Mouse (Mus musculus) layer of hippocampus, adult 2 months (tissue): Measurements from ENCODE around the gene Hpn. TPM values are rescaled to one million over a fixed set of nuclear protein-coding genes. Genes with fewer than 3 reads are reported as not detected.

Experiments
- DNase-seq, 2 experiments: peaks; one replicate each; pipeline ENCODE4 v3.0.0; 2022; ENCODE audit warnings: low spot score in 2 of 2
- H3K27ac ChIP-seq: fragments of 200-600 bp; 2 replicates; pipeline ENCODE4 v1.8.1; 2022
- H3K4me3 ChIP-seq: fragments of 200-600 bp; 2 replicates; pipeline ENCODE4 v1.8.1; 2022; ENCODE audit warnings: mild to moderate bottlenecking
- CTCF ChIP-seq: fragments of 200-600 bp; conservative IDR thresholded peaks from 2 replicates; pipeline ENCODE4 v1.8.1; 2022; ENCODE audit warnings: antibody characterized with exemption, mild to moderate bottlenecking, moderate library complexity
- total RNA-seq, 2 experiments: library from RNA; stranded (reverse); gene quantifications; 2 replicates each; pipeline ENCODE4 v1.2.3; 2021

Gene Hpn
- total RNA-seq, 2 experiments from 2014 or later = 2.9 to 7.1 TPM

DNA sequence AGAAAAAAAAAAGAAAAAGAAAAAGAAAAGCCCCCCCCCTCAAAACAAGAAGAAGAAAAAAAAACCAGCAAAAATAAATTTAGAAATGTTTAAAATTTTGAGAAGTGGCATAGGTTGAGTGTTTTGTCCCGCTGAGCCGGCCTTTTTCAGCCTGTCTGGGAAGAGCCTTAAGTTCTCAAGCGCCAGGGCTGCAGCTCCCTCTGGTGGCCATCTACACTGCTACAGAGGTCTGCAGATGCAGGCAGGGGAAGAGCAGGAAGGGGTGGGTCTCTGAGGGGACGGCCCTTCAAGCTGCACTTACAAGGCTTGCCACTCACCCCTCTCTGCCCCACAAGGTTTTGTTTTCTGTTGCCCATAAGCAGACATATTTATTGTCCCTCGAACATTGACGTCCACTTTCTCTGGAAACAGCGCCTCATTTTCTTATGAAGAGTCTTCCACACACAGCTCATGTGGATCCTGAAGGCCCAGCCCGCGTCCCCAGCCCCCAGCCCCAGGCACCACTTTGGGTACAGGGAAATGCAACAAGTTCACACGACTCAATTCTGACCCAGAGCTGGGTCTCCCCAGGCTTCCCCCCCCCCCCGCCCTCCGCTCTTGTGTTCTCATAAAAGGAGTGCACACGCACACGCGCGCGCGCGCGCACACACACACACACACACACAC, 17.4 kb downstream of the Hpn start:
- DNase-seq = peak; percentile 91 to 92
- Histone ChIP-seq H3K27ac (peak overlapping the region; percentile 58; the same call in 1 of the 2 replicates), H3K4me3 (peak overlapping the region; percentile 28; the same call in 1 of the 2 replicates)
- peak; percentile 91 for TF ChIP-seq CTCF

DNA sequence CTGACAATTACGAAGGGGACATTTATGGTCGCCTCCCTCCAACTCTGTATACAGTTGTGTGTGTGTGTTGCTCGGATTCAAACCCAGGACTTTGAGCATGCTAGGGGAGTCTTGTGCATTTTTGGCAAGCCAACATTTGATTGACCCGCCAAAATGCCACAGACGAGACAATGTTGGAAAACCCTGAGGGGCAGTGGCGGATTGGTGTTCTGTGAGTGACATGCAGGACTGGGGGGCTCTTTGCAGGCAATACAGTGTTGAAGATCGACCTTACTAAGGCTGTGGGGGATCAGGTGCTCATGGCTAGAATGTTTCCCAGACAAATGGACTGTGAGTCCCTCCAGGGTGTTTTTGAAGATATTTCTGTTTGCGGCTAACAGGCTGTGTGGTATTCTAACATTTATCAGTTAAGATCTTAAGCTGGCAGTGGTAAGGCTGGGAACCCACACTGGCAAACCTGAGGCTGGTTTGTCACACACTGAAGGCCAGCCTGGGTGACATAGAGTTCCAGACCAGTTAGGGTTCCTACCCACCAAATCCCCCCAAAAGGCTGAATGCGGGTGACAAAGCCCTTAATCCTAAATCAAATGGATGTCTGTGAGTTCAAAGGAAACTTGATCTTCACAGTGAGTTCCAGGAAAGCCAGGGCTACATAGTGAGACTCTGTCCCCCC, 18.1 kb downstream of the Hpn start:
- H3K4me3 ChIP-seq = no peak overlapping the region
- no peak overlapping the region for H3K27ac ChIP-seq
- TF ChIP-seq CTCF = no peak
- DNase-seq = no peak

DNA sequence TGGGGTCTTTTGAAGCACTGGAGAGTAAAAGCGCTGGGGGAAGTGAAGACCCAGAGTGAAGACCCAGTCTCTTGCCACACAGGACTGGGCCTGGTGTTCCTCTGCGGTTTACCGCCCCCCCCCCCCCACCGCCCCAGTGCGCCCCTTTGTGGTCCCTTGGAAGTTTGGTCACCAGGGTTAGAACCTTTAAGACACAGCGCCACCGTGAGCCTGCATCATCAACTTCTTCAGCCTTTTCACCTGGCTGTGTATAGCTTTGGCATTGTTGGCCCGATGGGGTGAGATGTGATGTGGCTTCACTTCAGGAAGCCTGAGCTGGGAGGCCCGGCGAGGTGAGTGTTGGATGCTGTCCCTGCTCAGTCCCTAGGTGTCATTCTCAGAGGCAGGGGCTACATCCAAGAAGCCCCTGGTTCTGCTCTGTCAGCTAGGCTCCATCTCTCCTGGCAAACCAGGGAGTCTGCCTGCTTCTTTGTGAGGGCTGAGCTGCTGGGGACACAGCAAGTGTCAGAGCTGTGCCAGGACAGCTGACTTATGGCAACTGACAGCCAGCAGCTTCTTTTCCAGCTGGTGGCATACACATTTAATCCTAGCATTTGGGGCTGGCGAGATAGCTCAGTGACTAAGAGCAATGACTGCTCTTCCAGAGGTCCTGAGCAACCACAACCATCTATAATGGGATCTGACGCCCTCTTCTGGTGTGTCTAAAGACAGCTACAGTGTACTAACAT, 20.2 kb downstream of the Hpn start:
- Histone ChIP-seq H3K4me3 (no peak overlapping the region), H3K27ac (peak overlapping the region; percentile 55; the same call in 1 of the 2 replicates)
- DNase-seq = no peak
- peak; percentile 46 for TF ChIP-seq CTCF

DNA sequence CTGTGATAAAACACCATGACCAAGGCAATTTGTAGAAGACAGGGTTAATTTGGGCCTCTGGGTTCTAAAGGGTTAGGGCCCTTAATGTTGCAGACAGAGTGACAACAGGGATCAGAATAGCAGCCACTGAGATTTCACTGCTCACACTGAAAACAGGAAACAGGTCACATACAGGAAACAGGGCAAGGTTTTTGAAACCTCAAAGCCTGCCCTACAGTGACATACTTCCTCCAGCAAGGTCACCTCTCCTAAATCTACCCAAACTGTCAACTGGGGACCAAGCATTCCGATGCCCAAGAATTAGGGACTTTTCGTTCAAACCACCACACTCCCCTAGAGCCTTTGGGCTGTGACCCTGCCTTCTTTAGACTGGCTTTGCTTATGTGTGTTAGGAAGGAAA, 25.4 kb downstream of the Hpn start:
- H3K4me3 ChIP-seq = no peak overlapping the region
- peak overlapping the region; percentile 90; the same call in 1 of the 2 replicates for H3K27ac ChIP-seq
- TF ChIP-seq CTCF = no peak
- no peak for DNase-seq

DNA sequence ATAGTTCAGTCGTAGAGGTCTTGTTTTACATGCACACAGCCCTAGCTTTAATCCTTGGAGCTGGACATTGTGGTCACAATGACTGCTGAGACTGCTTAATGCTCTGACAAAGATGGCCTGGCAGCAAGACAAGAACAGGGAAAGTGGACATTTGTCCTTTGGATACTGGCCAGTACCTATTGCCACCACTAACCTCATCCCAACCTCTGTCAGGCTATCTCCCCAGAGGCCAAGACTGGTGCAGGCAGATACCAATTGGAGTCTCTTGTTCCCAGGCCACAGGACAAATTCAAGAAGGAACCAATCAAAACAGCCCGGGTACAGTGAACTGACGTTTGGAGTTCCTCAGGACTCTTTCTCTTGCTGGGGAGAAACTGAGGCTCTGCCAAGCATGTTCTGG, 26.9 kb downstream of the Hpn start:
- peak overlapping the region; percentile 90; the same call in 1 of the 2 replicates for H3K27ac ChIP-seq
- H3K4me3 ChIP-seq = no peak overlapping the region
- TF ChIP-seq CTCF = no peak
- no peak for DNase-seq

DNA sequence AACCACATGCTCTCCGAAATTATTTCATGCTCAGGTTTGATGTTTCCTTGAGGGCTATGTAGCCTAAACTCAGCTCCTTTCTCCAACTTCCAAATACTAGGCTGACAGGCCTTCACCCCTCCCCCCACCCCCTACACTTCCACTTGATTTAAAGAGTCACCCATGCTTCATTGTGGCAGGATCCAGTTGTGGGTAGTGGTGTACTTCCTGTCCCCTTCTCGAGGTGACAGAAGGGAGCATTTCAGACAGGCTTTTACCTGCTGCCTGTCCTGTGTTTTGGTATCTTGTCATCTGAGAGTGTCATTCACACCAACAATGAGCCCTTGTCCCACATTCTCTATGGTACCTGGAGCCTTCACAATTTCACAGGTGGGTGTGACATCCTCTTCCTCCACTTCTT, 27.8 kb downstream of the Hpn start:
- DNase-seq = no peak
- peak overlapping the region; percentile 90 for H3K27ac ChIP-seq
- TF ChIP-seq CTCF = no peak

DNA sequence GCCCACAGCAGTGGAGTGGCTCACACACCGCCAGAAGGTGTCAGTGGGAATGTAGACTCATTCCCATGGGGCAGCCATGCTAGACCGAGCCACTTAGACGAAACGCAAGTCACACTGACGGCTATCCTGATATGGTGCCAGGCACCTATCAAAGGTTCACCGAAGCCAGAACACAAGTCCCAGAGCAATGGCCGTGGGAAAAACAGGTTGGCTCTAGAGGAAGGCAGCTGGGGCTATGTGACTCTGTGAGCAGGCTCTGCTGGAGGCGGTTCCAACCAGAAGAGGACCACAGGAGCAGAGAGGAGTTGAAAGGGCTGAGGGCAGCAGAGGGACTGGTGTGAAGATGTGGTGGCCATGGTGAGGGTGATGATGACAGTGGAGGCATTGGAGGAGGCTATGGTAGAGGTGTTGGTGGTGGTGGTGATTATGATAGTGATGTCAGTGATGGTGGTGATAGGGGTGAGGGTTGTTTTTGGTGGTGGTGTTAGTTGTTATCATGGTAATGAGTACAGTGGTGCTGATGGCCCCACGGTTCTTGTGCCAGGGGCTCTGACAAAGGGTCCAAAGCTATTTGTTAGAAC, 28.8 kb downstream of the Hpn start:
- no peak for TF ChIP-seq CTCF
- Histone ChIP-seq H3K4me3 (no peak overlapping the region), H3K27ac (peak overlapping the region; percentile 90)

More for the DNA sequence above, 27.8 kb downstream of the Hpn start:
- no peak overlapping the region for H3K4me3 ChIP-seq

DNA sequence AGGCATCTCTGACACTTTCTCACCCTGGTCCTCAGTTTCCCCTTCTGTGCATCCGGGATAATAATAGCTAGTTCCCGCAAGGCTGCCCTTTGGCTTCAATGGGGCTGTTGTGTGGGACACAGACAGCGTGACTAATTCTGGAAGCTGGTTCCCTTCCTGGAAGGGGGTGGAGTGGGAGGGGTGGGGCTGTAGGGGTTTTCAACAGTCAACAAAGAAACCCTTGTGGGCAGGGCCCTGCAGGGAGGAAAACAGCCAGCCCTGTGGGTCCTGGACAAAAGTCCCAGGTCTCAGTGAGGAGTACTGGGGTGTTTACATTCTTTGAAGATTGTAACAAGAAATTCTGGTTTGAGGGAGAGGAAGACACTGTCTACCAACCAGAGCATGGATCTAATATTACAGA, 29.9 kb downstream of the Hpn start:
- H3K27ac ChIP-seq = peak overlapping the region; percentile 90

More for the DNA sequence above, 28.8 kb downstream of the Hpn start:
- no peak for DNase-seq

DNA sequence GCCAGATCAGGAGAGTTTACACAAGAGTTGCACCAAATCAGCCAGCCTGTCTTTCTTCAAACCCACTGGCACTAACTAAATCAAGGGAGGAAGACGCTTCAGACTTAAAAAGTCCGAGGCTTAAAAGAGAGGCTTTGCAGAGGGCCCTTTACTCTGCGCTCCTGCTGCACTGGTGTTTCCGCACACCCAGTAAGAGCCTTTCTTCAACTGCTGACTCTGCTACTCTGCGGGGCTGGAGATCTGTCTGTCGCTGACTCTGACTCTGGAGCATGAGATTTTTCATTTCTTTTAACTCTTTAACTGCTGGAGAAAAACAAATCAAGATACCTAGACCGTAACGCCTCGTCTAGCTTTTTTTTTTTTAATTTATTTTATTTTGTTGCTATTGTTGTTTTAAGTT, 30.9 kb downstream of the Hpn start:
- Histone ChIP-seq H3K27ac (peak overlapping the region; percentile 90), H3K4me3 (no peak overlapping the region)
- no peak for TF ChIP-seq CTCF
- DNase-seq = no peak

More for the DNA sequence above, 29.9 kb downstream of the Hpn start:
- TF ChIP-seq CTCF = no peak
- peak; percentile 39 to 72 for DNase-seq
- no peak overlapping the region for H3K4me3 ChIP-seq

DNA sequence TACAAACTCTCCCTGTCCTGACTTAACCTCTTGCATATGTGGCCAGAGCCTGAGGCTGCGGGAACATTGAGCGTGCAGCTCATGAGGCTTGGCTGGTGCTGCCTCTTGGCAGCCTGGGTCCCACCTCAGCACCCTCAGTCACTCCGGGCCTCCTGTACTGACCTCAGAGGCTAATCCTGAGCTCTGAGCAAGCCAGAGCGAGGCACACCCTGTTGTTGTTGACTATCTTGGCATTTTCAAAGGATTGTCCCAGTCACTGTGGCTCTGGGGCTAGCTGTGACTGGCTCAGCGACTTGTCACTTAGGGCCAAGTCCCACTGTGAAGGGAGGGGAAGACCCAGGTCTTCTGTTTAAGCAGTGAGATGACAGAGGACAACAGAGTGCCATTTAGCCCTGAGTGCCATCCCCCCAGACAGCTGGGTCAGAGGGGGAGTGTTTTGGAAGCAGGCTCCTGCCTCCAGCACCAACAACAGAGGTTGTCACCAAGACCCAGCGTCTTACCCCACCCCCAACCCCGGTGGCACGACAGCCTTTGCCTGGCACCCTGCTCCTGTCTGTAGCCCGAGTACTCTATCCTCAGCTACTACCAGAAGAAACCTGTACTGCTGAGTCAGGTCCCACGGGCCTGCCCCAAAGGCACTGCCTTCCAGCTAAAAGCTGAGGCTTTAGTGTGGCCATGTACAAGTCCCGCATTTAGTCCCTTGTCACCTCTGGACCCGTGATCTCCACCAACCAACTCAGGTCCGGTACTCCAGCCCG, 32.1 kb downstream of the Hpn start:
- no peak for DNase-seq
- H3K4me3 ChIP-seq = no peak overlapping the region
- no peak for TF ChIP-seq CTCF
- H3K27ac ChIP-seq = peak overlapping the region; percentile 90

DNA sequence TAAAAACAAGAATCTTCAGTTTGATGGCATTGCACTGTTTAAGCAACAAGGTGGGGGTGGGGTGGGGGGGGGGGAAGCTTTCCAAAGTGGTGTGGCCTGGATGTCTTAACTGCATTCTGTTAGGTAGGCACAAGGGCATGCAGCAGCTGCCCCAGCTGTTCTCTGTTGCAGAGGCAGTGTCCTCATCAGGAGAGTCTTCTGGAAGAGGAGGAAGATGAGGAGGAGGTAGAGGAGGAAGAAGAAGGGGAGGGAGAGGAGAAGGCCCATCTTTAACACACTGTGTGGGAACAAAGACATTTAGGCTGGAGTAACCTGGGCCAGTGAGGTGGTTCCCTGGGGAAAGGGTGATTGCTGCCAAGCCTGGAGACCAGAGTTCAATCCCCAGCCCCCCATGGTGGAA, 33.0 kb downstream of the Hpn start:
- no peak overlapping the region for H3K4me3 ChIP-seq
- no peak for TF ChIP-seq CTCF
- peak overlapping the region; percentile 90; the same call in 1 of the 2 replicates for H3K27ac ChIP-seq
- no peak for DNase-seq

DNA sequence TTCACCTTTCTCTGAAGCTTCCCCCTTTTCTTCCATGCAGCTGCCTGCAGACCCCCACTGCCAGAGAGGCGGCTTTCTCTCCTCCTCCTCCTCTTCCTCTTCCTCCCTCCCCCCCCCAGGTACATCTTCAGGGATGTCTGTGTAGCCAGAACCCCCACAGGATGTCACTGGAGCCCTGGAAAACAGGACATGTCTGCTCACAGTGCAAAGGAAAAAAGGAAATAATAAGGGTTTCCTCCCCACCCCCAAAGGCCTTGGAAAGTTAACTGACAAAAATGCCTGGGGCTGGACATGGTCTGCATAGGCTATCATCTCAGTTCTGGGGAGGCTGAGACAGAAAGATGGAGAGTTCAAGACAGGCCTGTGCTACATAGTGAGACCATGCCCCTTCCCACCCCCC, 34.0 kb downstream of the Hpn start:
- no peak for TF ChIP-seq CTCF
- H3K27ac ChIP-seq = peak overlapping the region; percentile 48; the same call in 1 of the 2 replicates
- no peak overlapping the region for H3K4me3 ChIP-seq
- DNase-seq = no peak

DNA sequence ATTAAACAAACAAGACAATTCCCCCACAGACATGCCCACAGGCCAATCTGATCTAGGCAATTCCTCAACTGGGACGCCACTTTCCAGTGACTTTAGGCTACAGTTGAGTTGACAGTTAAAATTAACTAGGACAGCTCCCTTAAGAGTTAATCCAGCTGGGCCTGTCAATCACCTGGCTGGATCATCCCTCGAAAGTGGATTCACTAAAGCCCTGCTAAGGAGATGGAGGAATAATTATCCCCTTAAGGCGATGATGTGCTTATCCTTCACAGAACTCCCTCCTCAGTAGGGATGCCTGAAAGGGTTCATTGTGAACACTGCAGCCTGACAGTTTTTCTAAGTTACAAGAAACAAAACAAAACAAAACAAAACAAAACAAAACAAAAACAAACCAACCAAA, 34.5 kb downstream of the Hpn start:
- peak overlapping the region; percentile 48 for H3K27ac ChIP-seq
- no peak for TF ChIP-seq CTCF
- no peak overlapping the region for H3K4me3 ChIP-seq
- DNase-seq = no peak
